Mouse (Mus musculus) midbrain, embryonic 15.5 days (tissue): ENCODE results near the gene Havcr1. TPM values are rescaled to one million over a fixed set of nuclear protein-coding genes. Genes with fewer than 3 reads are reported as not detected.
"Not testable (repeated sequence)": the region's sequence is repeated elsewhere in the genome, so short reads cannot be mapped to it uniquely, and the experiment has no call there.

Experiments
- ATAC-seq: fragments of 200-750 bp; cut with Nextera tagmentation; replicated peaks from 2 replicates; pipeline ENCODE4 v1.8.0; 2017; ENCODE audit warnings: moderate TSS enrichment
- H3K27ac ChIP-seq: fragments of 300-500 bp; sonication (generic); 2 replicates; pipeline ENCODE4 v1.5.1; 2015; ENCODE audit warnings: mild to moderate bottlenecking, inconsistent platforms
- H3K27me3 ChIP-seq: fragments of 300-500 bp; sonication (generic); replicated peaks from 2 replicates; pipeline ENCODE4 v1.6.1; 2015; ENCODE audit warnings: inconsistent platforms
- H3K36me3 ChIP-seq: fragments of 300-500 bp; sonication (generic); replicated peaks from 2 replicates; pipeline ENCODE4 v1.6.1; 2015; ENCODE audit warnings: inconsistent platforms
- H3K4me1 ChIP-seq: fragments of 300-500 bp; sonication (generic); 2 replicates; pipeline ENCODE4 v1.6.1; 2015; ENCODE audit warnings: inconsistent platforms
- H3K4me2 ChIP-seq: fragments of 300-500 bp; sonication (generic); 2 replicates; pipeline ENCODE4 v1.6.1; 2015; ENCODE audit warnings: inconsistent platforms, mild to moderate bottlenecking, moderate library complexity
- H3K4me3 ChIP-seq: fragments of 300-500 bp; sonication (generic); 2 replicates; pipeline ENCODE4 v1.5.1; 2015; ENCODE audit warnings: mild to moderate bottlenecking, inconsistent platforms
- H3K9ac ChIP-seq: fragments of 300-500 bp; sonication (generic); 2 replicates; pipeline ENCODE4 v1.6.1; 2015; ENCODE audit warnings: mild to moderate bottlenecking, inconsistent platforms
- H3K9me3 ChIP-seq: fragments of 300-500 bp; sonication (generic); 2 replicates; pipeline ENCODE4 v1.6.1; 2016; ENCODE audit warnings: inconsistent platforms
- WGBS: fragments of 180-500 bp; shearing (Covaris S2); methylation state at CpG from one replicate; pipeline ENCODE4 v1.1.7; 2015; ENCODE audit warnings: mixed read lengths; 5-methylcytosine and 5-hydroxymethylcytosine counted together
- polyA plus RNA-seq: library from polyadenylated mRNA; unstranded; fragments of >200 nt; fragmentation: Nextera tagmentation; extraction: Ambion mirVana; gene quantifications from 2 replicates; pipeline ENCODE4 v1.2.1, GENCODE M21; 2015

The Havcr1 gene
- polyA plus RNA-seq, 1 experiment from 2014 or later: not detected

GRCm38 (mm10) chr11:46741716-46742115 lies 6.8 kb downstream of the Havcr1 start:
- Histone ChIP-seq H3K27ac (no peak overlapping the region), H3K4me2 (no peak overlapping the region), H3K9me3 (no peaks in the 10 kb centered on the region), H3K4me3 (no peak overlapping the region), H3K4me1 (no peaks in the 10 kb centered on the region), H3K36me3 (no peaks in the 10 kb centered on the region), H3K9ac (no peak overlapping the region), H3K27me3 (no peaks in the 10 kb centered on the region)
- WGBS: 85% methylated on average over 3 of the region's 3 CpGs
- ATAC-seq: no peak

GRCm38 (mm10) chr11:46747996-46748395 lies 13.1 kb downstream of the Havcr1 start:
- Histone ChIP-seq H3K4me2 (no peak overlapping the region), H3K9me3 (no peaks in the 10 kb centered on the region), H3K9ac (no peak overlapping the region), H3K27me3 (no peaks in the 10 kb centered on the region), H3K27ac (no peak overlapping the region), H3K4me1 (no peaks in the 10 kb centered on the region), H3K36me3 (no peaks in the 10 kb centered on the region), H3K4me3 (no peak overlapping the region)
- ATAC-seq: no peak
- WGBS: 60% methylated on average over 2 of the region's 2 CpGs

- WGBS: 66% methylated on average over 2 of the region's 2 CpGs
- ATAC-seq: no peak
Measured at GRCm38 (mm10) chr11:46753662-46754061, 18.8 kb downstream of the Havcr1 start.

GRCm38 (mm10) chr11:46754669-46755068 lies 19.8 kb downstream of the Havcr1 start:
- no peaks in the 10 kb centered on the region for H3K36me3 ChIP-seq
- WGBS: 70% methylated on average over 4 of the region's 4 CpGs
- H3K27me3 ChIP-seq: no peaks in the 10 kb centered on the region
- H3K9me3 ChIP-seq: no peaks in the 10 kb centered on the region
- ATAC-seq: no peak
- no peak overlapping the region for H3K4me3 ChIP-seq
- H3K4me2 ChIP-seq: no peak overlapping the region
- H3K27ac ChIP-seq: no peak overlapping the region
- H3K9ac ChIP-seq: no peak overlapping the region
- H3K4me1 ChIP-seq: no peaks in the 10 kb centered on the region

More at GRCm38 (mm10) chr11:46753662-46754061, 18.8 kb downstream of the Havcr1 start:
- Histone ChIP-seq H3K9me3 (no peaks in the 10 kb centered on the region), H3K4me3 (no peak overlapping the region), H3K4me2 (no peak overlapping the region), H3K9ac (no peak overlapping the region), H3K36me3 (no peaks in the 10 kb centered on the region), H3K4me1 (no peaks in the 10 kb centered on the region), H3K27ac (no peak overlapping the region), H3K27me3 (no peaks in the 10 kb centered on the region)

GRCm38 (mm10) chr11:46755714-46756113 lies 20.8 kb downstream of the Havcr1 start:
- WGBS: 86% methylated on average over 6 of the region's 6 CpGs
- H3K9me3 ChIP-seq, H3K27me3 ChIP-seq, H3K4me3 ChIP-seq, H3K9ac ChIP-seq, H3K4me1 ChIP-seq, H3K27ac ChIP-seq, H3K4me2 ChIP-seq, H3K36me3 ChIP-seq, ATAC-seq: not testable (repeated sequence)

GRCm38 (mm10) chr11:46776879-46777278 lies 42.0 kb downstream of the Havcr1 start:
- no peak overlapping the region for H3K4me2 ChIP-seq
- no peak for ATAC-seq
- no peaks in the 10 kb centered on the region for H3K36me3 ChIP-seq
- H3K4me3 ChIP-seq: no peak overlapping the region
- no peaks in the 10 kb centered on the region for H3K27me3 ChIP-seq
- no peaks in the 10 kb centered on the region for H3K9me3 ChIP-seq
- WGBS: 76% methylated on average over 3 of the region's 3 CpGs
- H3K9ac ChIP-seq: no peak overlapping the region
- H3K27ac ChIP-seq: no peak overlapping the region
- no peaks in the 10 kb centered on the region for H3K4me1 ChIP-seq

- ATAC-seq: no peak
- H3K4me3 ChIP-seq: no peak overlapping the region
- 87% methylated on average over 2 of the region's 2 CpGs for WGBS
- H3K27ac ChIP-seq: no peak overlapping the region
- no peaks in the 10 kb centered on the region for H3K27me3 ChIP-seq
- no peaks in the 10 kb centered on the region for H3K4me1 ChIP-seq
- H3K9me3 ChIP-seq: no peaks in the 10 kb centered on the region
- H3K36me3 ChIP-seq: no peaks in the 10 kb centered on the region
- H3K4me2 ChIP-seq: no peak overlapping the region
- H3K9ac ChIP-seq: no peak overlapping the region
Measured at GRCm38 (mm10) chr11:46779811-46780210, 44.9 kb downstream of the Havcr1 start.

- Histone ChIP-seq H3K4me1 (no peaks in the 10 kb centered on the region), H3K9me3 (no peaks in the 10 kb centered on the region), H3K4me2 (no peak overlapping the region), H3K36me3 (no peaks in the 10 kb centered on the region), H3K4me3 (no peak overlapping the region), H3K27me3 (no peaks in the 10 kb centered on the region), H3K9ac (no peak overlapping the region), H3K27ac (no peak overlapping the region)
- no peak for ATAC-seq
- 94% methylated on average over 2 of the region's 2 CpGs for WGBS
Measured at GRCm38 (mm10) chr11:46804440-46804839, 69.6 kb downstream of the Havcr1 start.

GRCm38 (mm10) chr11:46810511-46810910 lies 75.6 kb downstream of the Havcr1 start, which contains the start of gene Timd4:
Gene Timd4, plus strand, starts transcription at chr11:46810800.
- no peak within 1 kb of the TSS for H3K27ac ChIP-seq
- H3K36me3 ChIP-seq: no peaks in the 10 kb centered on the region
- H3K9me3 ChIP-seq: no peaks in the 10 kb centered on the region
- no peak within 1 kb of the TSS for H3K4me2 ChIP-seq
- no peak for ATAC-seq
- H3K9ac ChIP-seq: no peak within 1 kb of the TSS
- no peak within 1 kb of the TSS for H3K4me3 ChIP-seq
- 90% methylated on average over 5 of the region's 5 CpGs for WGBS
- no peaks in the 10 kb centered on the region for H3K4me1 ChIP-seq
- H3K27me3 ChIP-seq: no peaks in the 10 kb centered on the region

- Histone ChIP-seq H3K4me1 (no peaks in the 10 kb centered on the region), H3K9ac (no peak overlapping the region), H3K9me3 (no peaks in the 10 kb centered on the region), H3K27ac (no peak overlapping the region), H3K4me3 (no peak overlapping the region), H3K4me2 (no peak overlapping the region), H3K27me3 (no peaks in the 10 kb centered on the region), H3K36me3 (no peaks in the 10 kb centered on the region)
- WGBS: 89% methylated on average over 5 of the region's 5 CpGs
- no peak for ATAC-seq
Measured at GRCm38 (mm10) chr11:46817692-46818091, 82.8 kb downstream of the Havcr1 start.

GRCm38 (mm10) chr11:46819930-46820329 lies 85.0 kb downstream of the Havcr1 start:
- no peaks in the 10 kb centered on the region for H3K9me3 ChIP-seq
- 58% methylated on average over 4 of the region's 4 CpGs for WGBS
- no peak overlapping the region for H3K9ac ChIP-seq
- H3K27ac ChIP-seq: no peak overlapping the region
- H3K4me1 ChIP-seq: no peaks in the 10 kb centered on the region
- no peak overlapping the region for H3K4me2 ChIP-seq
- no peaks in the 10 kb centered on the region for H3K27me3 ChIP-seq
- H3K36me3 ChIP-seq: no peaks in the 10 kb centered on the region
- no peak overlapping the region for H3K4me3 ChIP-seq
- ATAC-seq: no peak
